Mouse (Mus musculus) neural tube, postnatal 0 days (tissue): ENCODE results near the gene Gm17093. TPM values are rescaled to one million over a fixed set of nuclear protein-coding genes. Genes with fewer than 3 reads are reported as not detected.

Experiments used
- polyA plus RNA-seq: library from polyadenylated mRNA; unstranded; fragments of >200 nt; fragmentation: Nextera tagmentation; extraction: Ambion mirVana; gene quantifications from 2 replicates; pipeline ENCODE4 v1.2.1, GENCODE M21; 2015

The Gm17093 gene
- polyA plus RNA-seq = not detected in 2 replicates

GRCm38 (mm10) chr14:44517976-44518375 lies at the start of gene Gm17093:
TSS of gene Gm17093 (plus strand) at chr14:44518276.

GRCm38 (mm10) chr14:44492163-44492562 lies 25.9 kb upstream of the Gm17093 start, which contains the start of gene BC061237:
TSS of gene BC061237 (plus strand) at chr14:44492463.

Other genes starting within 250 kb of the Gm17093 start
- not detected in 2 replicates for gene Gm8220, start 232.7 kb upstream of the Gm17093 start, polyA plus RNA-seq
- not detected in 2 replicates for gene Gm5930, start 179.7 kb upstream of the Gm17093 start, polyA plus RNA-seq
- gene Gm8229, start 152.9 kb upstream of the Gm17093 start, polyA plus RNA-seq = not detected in 2 replicates
- not detected in 2 replicates for gene Gm3371, start 107.6 kb upstream of the Gm17093 start, polyA plus RNA-seq
- not detected in 2 replicates for gene Gm8232, start 84.6 kb upstream of the Gm17093 start, polyA plus RNA-seq
- gene BC061237, start 25.8 kb upstream of the Gm17093 start, polyA plus RNA-seq = not detected in 2 replicates
- not detected in 2 replicates for gene Gm8247, start 64.9 kb downstream of the Gm17093 start, polyA plus RNA-seq
- gene Gm5624, start 109.7 kb downstream of the Gm17093 start, polyA plus RNA-seq = 0.23 TPM in 1 of 2 replicates, not detected in the other
- not detected in 2 replicates for gene Gm8257, start 188.2 kb downstream of the Gm17093 start, polyA plus RNA-seq
- gene Gm8267, start 232.1 kb downstream of the Gm17093 start, polyA plus RNA-seq = not detected in 2 replicates